Comparison of ENCODE assay signal across 27 mouse cellular contexts in the genomic region with DNA sequence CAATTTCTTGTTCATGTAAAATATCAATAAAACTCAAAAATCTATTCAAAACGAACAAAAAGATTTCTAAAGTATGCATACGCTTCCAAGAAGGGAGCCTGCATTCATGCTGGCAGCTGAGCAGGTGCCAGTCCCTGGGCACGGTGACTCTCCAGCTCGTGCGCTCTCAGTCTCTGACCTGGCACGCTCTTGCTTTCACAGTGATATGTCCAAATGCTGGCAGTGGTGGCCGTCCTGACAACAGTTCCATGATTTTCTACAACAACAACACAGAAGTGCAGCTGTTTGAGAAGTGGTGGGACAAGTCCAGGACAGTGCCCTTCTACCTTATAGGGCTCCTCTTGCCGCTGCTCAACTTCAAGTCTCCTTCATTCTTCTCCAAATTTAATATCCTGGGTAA. TPM values are rescaled to one million over a fixed set of nuclear protein-coding genes. Genes with fewer than 3 reads are reported as not detected.
"Had no signal": no experiment of that assay in that cellular context is flagged by ENCODE, and none has a peak within 500 bp of the region (broad histone marks: within the 10 kb centered on the region; RNA-seq: fewer than 3 reads in every experiment).

No protein-coding gene starts in this region.

- DNase-seq: gastrocnemius, postnatal 10 days; gastrocnemius, postnatal 36 days; kidney, adult 18-20 months; kidney, adult 8-10 months; kidney, postnatal 10 days; kidney, postnatal 25 days; kidney, postnatal 4 days; liver; liver, embryonic 13.5 days; liver, postnatal 0 days had no signal

- H3K4me1 ChIP-seq: hindbrain, embryonic 10.5 days; hindbrain, embryonic 12.5 days; intestine, embryonic 15.5 days; limb, embryonic 10.5 days; limb, embryonic 12.5 days; liver, embryonic 13.5 days; liver, embryonic 15.5 days had no signal

- ATAC-seq: forebrain, embryonic 16.5 days; hindbrain, embryonic 16.5 days; inflammation-experienced regulatory T-cells, adult 6 months; intestine, embryonic 15.5 days; intestine, postnatal 0 days; liver, postnatal 0 days had no signal

- H3K27me3 ChIP-seq: heart, embryonic 13.5 days; heart, embryonic 15.5 days; hindbrain, embryonic 12.5 days; intestine, embryonic 15.5 days; limb, embryonic 12.5 days; liver, embryonic 13.5 days; liver, embryonic 15.5 days had no signal

- H3K27ac ChIP-seq: heart, embryonic 13.5 days; heart, embryonic 15.5 days; hindbrain, embryonic 10.5 days; hindbrain, embryonic 12.5 days; hindbrain, embryonic 14.5 days; intestine, embryonic 15.5 days; layer of hippocampus, adult 2 months; left cerebral cortex, adult 2 months; limb, embryonic 10.5 days; limb, embryonic 12.5 days; liver, embryonic 13.5 days; liver, embryonic 15.5 days had no signal

- H3K4me2 ChIP-seq: heart, embryonic 13.5 days; heart, embryonic 15.5 days; hindbrain, embryonic 12.5 days; hindbrain, embryonic 14.5 days; intestine, embryonic 15.5 days; limb, embryonic 12.5 days; liver, embryonic 11.5 days; liver, embryonic 13.5 days; liver, embryonic 15.5 days had no signal

- H3K36me3 ChIP-seq: intestine, embryonic 15.5 days had no signal

- H3K4me3 ChIP-seq: heart, embryonic 13.5 days; heart, embryonic 15.5 days; hindbrain, embryonic 10.5 days; hindbrain, embryonic 12.5 days; intestine, embryonic 15.5 days; layer of hippocampus, adult 2 months; left cerebral cortex, adult 2 months; limb, embryonic 10.5 days; limb, embryonic 12.5 days; liver, embryonic 13.5 days; liver, embryonic 15.5 days had no signal

- H3K9me3 ChIP-seq: heart, embryonic 13.5 days; heart, embryonic 15.5 days; hindbrain, embryonic 10.5 days; hindbrain, embryonic 12.5 days; intestine, embryonic 15.5 days; limb, embryonic 10.5 days; limb, embryonic 12.5 days; liver, embryonic 13.5 days; liver, embryonic 15.5 days had no signal

- H3K9ac ChIP-seq: heart, embryonic 13.5 days; heart, embryonic 15.5 days; hindbrain, embryonic 12.5 days; hindbrain, embryonic 14.5 days; intestine, embryonic 15.5 days; limb, embryonic 12.5 days; liver, embryonic 13.5 days; liver, embryonic 15.5 days; liver, postnatal 0 days had no signal

RNA-seq across cellular contexts. Expression of gene Ddx4, which starts 49.0 kb away (rescaled TPM):
- total RNA-seq: gastrocnemius, postnatal 36 days; granulocyte monocyte progenitor cell, adult 5-6 weeks had no signal
- polyA plus RNA-seq: inflammation-experienced regulatory T-cells, adult 6 months had no signal
